ENCODE assay signal across 8 mouse cellular contexts in genomic region chr9:106421033-106421864, GRCm38 (mm10). TPM values are rescaled to one million over a fixed set of nuclear protein-coding genes. Genes with fewer than 3 reads are reported as not detected.
DNase-seq lines count a peak whose midpoint lies in the region; ATAC-seq and TF ChIP-seq lines count a peak whose summit lies in the region.

No protein-coding gene starts in this region.

- H3K4me2 ChIP-seq in lung, embryonic 14.5 days, result peak overlapping the region; percentile 51
- H3K4me2 ChIP-seq in forebrain, embryonic 14.5 days (ENCODE audit: low read length), result peak overlapping the region; percentile 26
- H3K4me2 ChIP-seq in limb, embryonic 13.5 days (replicated peaks), result peak overlapping the region; percentile 53
- peak overlapping the region; percentile 41 for H3K4me2 ChIP-seq in neural tube, embryonic 15.5 days

- H3K4me1 ChIP-seq in lung, embryonic 14.5 days (ENCODE audit: insufficient read depth), result peaks cover 15% of the 10 kb centered on the region
- H3K4me1 ChIP-seq in forebrain, embryonic 14.5 days (ENCODE audit: control insufficient read depth, insufficient read depth, low read length), result peaks cover 22% of the 10 kb centered on the region; the same call in 1 of the 2 replicates
- peaks cover 53% of the 10 kb centered on the region for H3K4me1 ChIP-seq in limb, embryonic 13.5 days
- H3K4me1 ChIP-seq in neural tube, embryonic 15.5 days, result peaks cover 36% of the 10 kb centered on the region

- DNase-seq in lung, embryonic 14.5 days, result no peak
- DNase-seq in lung, postnatal 36 days, result no peak
- DNase-seq in forebrain, embryonic 14.5 days (ENCODE audit: low spot score), result no peak
- no peak for DNase-seq in thymus, postnatal 4 days
- no peak for DNase-seq in cerebellum, postnatal 14 days
- no peak for DNase-seq in layer of hippocampus, adult 8-10 months (ENCODE audit: low spot score in 2 of 2)

- H3K27ac ChIP-seq in lung, embryonic 14.5 days (ENCODE audit: low read depth), result no peak overlapping the region
- H3K27ac ChIP-seq in forebrain, embryonic 14.5 days (ENCODE audit: low read depth, low read length), result no peak overlapping the region
- peak overlapping the region; percentile 70 for H3K27ac ChIP-seq in limb, embryonic 13.5 days
- no peak overlapping the region for H3K27ac ChIP-seq in neural tube, embryonic 15.5 days (replicated peaks)

- 9% methylated on average over 18 of the region's 18 CpGs for WGBS in lung, embryonic 14.5 days
- WGBS in forebrain, embryonic 14.5 days, result 11% methylated on average over 18 of the region's 18 CpGs
- 11% methylated on average over 18 of the region's 18 CpGs for WGBS in limb, embryonic 13.5 days
- 7% methylated on average over 18 of the region's 18 CpGs for WGBS in neural tube, embryonic 15.5 days

- ATAC-seq in lung, embryonic 14.5 days (ENCODE audit: insufficient read depth), result peak; percentile 29; the same call in 1 of the 2 replicates
- peak; percentile 38 for ATAC-seq in forebrain, embryonic 14.5 days
- ATAC-seq in limb, embryonic 13.5 days (ENCODE audit: low FRiP score, low read depth), result 0 out of 2 replicates have a peak, but pooled peaks have one; percentile 9
- peak; percentile 12; the same call in 1 of the 2 replicates for ATAC-seq in neural tube, embryonic 15.5 days (ENCODE audit: low FRiP score)

- H3K9ac ChIP-seq in lung, embryonic 14.5 days, result no peak overlapping the region
- 0 out of 2 replicates have a peak overlapping the region, but pooled peaks have one; percentile 3 for H3K9ac ChIP-seq in forebrain, embryonic 14.5 days (ENCODE audit: low read length)
- H3K9ac ChIP-seq in limb, embryonic 13.5 days, result peak overlapping the region; percentile 40; the same call in 1 of the 2 replicates
- no peak overlapping the region; the same call in 1 of the 2 replicates for H3K9ac ChIP-seq in neural tube, embryonic 15.5 days (replicated peaks)

- H3K36me3 ChIP-seq in lung, embryonic 14.5 days (ENCODE audit: insufficient read depth), result no peaks in the 10 kb centered on the region
- no peaks in the 10 kb centered on the region for H3K36me3 ChIP-seq in forebrain, embryonic 14.5 days (ENCODE audit: control insufficient read depth, insufficient read depth, low read length)
- H3K36me3 ChIP-seq in limb, embryonic 13.5 days, result no peaks in the 10 kb centered on the region
- H3K36me3 ChIP-seq in neural tube, embryonic 15.5 days, result no peaks in the 10 kb centered on the region

- no peaks in the 10 kb centered on the region for H3K27me3 ChIP-seq in lung, embryonic 14.5 days (ENCODE audit: insufficient read depth, low read length)
- H3K27me3 ChIP-seq in forebrain, embryonic 14.5 days (replicated peaks; ENCODE audit: control insufficient read depth, insufficient read depth, low read length), result no peaks in the 10 kb centered on the region
- H3K27me3 ChIP-seq in limb, embryonic 13.5 days, result no peaks in the 10 kb centered on the region
- no peaks in the 10 kb centered on the region; the same call in 1 of the 2 replicates for H3K27me3 ChIP-seq in neural tube, embryonic 15.5 days (replicated peaks)

- no peaks in the 10 kb centered on the region for H3K9me3 ChIP-seq in lung, embryonic 14.5 days (ENCODE audit: low read depth, low read length)
- H3K9me3 ChIP-seq in forebrain, embryonic 14.5 days (replicated peaks; ENCODE audit: control insufficient read depth, low read length), result no peaks in the 10 kb centered on the region
- H3K9me3 ChIP-seq in limb, embryonic 13.5 days, result no peaks in the 10 kb centered on the region
- H3K9me3 ChIP-seq in neural tube, embryonic 15.5 days (replicated peaks), result no peaks in the 10 kb centered on the region

- no peak for TF ChIP-seq CTCF in lung, embryonic 14.5 days (IDR thresholded peaks at IDR 0.05; ENCODE audit: low read depth)

- H3K4me3 ChIP-seq in lung, embryonic 14.5 days (ENCODE audit: low read depth, low read length), result no peak overlapping the region
- no peak overlapping the region for H3K4me3 ChIP-seq in forebrain, embryonic 14.5 days (ENCODE audit: low read depth, low read length)
- no peak overlapping the region for H3K4me3 ChIP-seq in limb, embryonic 13.5 days
- no peak overlapping the region for H3K4me3 ChIP-seq in neural tube, embryonic 15.5 days (replicated peaks)

RNA-seq across cellular contexts. Expression of gene Rpl29, which starts 8.0 kb away (rescaled TPM):
- polyA plus RNA-seq in lung, embryonic 14.5 days (2014; fragmentation: Nextera tagmentation; extraction: Ambion mirVana), result 1,268 and 1,276 TPM in 2 replicates
- polyA plus RNA-seq in forebrain, embryonic 14.5 days (2014; fragmentation: Nextera tagmentation; extraction: Ambion mirVana), result 718 and 924 TPM in 2 replicates
- 876 and 951 TPM in 2 replicates for polyA plus RNA-seq in limb, embryonic 13.5 days (2015; fragmentation: Nextera tagmentation; extraction: Ambion mirVana)
- polyA plus RNA-seq in neural tube, embryonic 15.5 days (2015; fragmentation: Nextera tagmentation; extraction: Ambion mirVana), result 656 and 712 TPM in 2 replicates
- total RNA-seq in layer of hippocampus, adult 8-10 months (2022), result 100 to 1,000 TPM; 250 to 295 (median 266) TPM

RNA-seq across cellular contexts. Expression of gene Acy1, which starts 16.9 kb away (rescaled TPM):
- polyA plus RNA-seq in lung, embryonic 14.5 days (2014; fragmentation: Nextera tagmentation; extraction: Ambion mirVana), result 33.2 and 34.9 TPM in 2 replicates
- polyA plus RNA-seq in forebrain, embryonic 14.5 days (2014; fragmentation: Nextera tagmentation; extraction: Ambion mirVana), result 29.4 and 36.8 TPM in 2 replicates
- 48.2 and 51.2 TPM in 2 replicates for polyA plus RNA-seq in limb, embryonic 13.5 days (2015; fragmentation: Nextera tagmentation; extraction: Ambion mirVana)
- polyA plus RNA-seq in neural tube, embryonic 15.5 days (2015; fragmentation: Nextera tagmentation; extraction: Ambion mirVana), result 20.5 and 24.9 TPM in 2 replicates
- 10 to 100 TPM; 14.0 to 21.3 (median 15.0) TPM for total RNA-seq in layer of hippocampus, adult 8-10 months (2022)

RNA-seq across cellular contexts. Expression of gene Abhd14b, which starts 26.0 kb away (rescaled TPM):
- 10.0 and 11.0 TPM in 2 replicates for polyA plus RNA-seq in lung, embryonic 14.5 days (2014; fragmentation: Nextera tagmentation; extraction: Ambion mirVana)
- polyA plus RNA-seq in forebrain, embryonic 14.5 days (2014; fragmentation: Nextera tagmentation; extraction: Ambion mirVana), result 5.5 and 5.9 TPM in 2 replicates
- polyA plus RNA-seq in limb, embryonic 13.5 days (2015; fragmentation: Nextera tagmentation; extraction: Ambion mirVana), result 20.1 and 20.5 TPM in 2 replicates
- 10.0 and 13.6 TPM in 2 replicates for polyA plus RNA-seq in neural tube, embryonic 15.5 days (2015; fragmentation: Nextera tagmentation; extraction: Ambion mirVana)
- total RNA-seq in layer of hippocampus, adult 8-10 months (2022), result 10 to 100 TPM; 14.7 to 17.7 (median 17.0) TPM

RNA-seq across cellular contexts. Expression of gene Abhd14a, which starts 26.2 kb away (rescaled TPM):
- 46.0 and 48.4 TPM in 2 replicates for polyA plus RNA-seq in lung, embryonic 14.5 days (2014; fragmentation: Nextera tagmentation; extraction: Ambion mirVana)
- polyA plus RNA-seq in forebrain, embryonic 14.5 days (2014; fragmentation: Nextera tagmentation; extraction: Ambion mirVana), result 51.9 and 60.2 TPM in 2 replicates
- polyA plus RNA-seq in limb, embryonic 13.5 days (2015; fragmentation: Nextera tagmentation; extraction: Ambion mirVana), result 73.3 and 75.5 TPM in 2 replicates
- 73.2 and 77.0 TPM in 2 replicates for polyA plus RNA-seq in neural tube, embryonic 15.5 days (2015; fragmentation: Nextera tagmentation; extraction: Ambion mirVana)
- total RNA-seq in layer of hippocampus, adult 8-10 months (2022), result 10 to 100 TPM; 35.6 to 44.4 (median 40.2) TPM

RNA-seq across cellular contexts. Expression of gene Pcbp4, which starts 31.8 kb away (rescaled TPM):
- 95.9 and 109 TPM in 2 replicates for polyA plus RNA-seq in lung, embryonic 14.5 days (2014; fragmentation: Nextera tagmentation; extraction: Ambion mirVana)
- 199 and 226 TPM in 2 replicates for polyA plus RNA-seq in forebrain, embryonic 14.5 days (2014; fragmentation: Nextera tagmentation; extraction: Ambion mirVana)
- polyA plus RNA-seq in limb, embryonic 13.5 days (2015; fragmentation: Nextera tagmentation; extraction: Ambion mirVana), result 129 and 137 TPM in 2 replicates
- polyA plus RNA-seq in neural tube, embryonic 15.5 days (2015; fragmentation: Nextera tagmentation; extraction: Ambion mirVana), result 185 and 222 TPM in 2 replicates
- total RNA-seq in layer of hippocampus, adult 8-10 months (2022), result 100 to 1,000 TPM; 186 to 215 (median 199) TPM

Comparison
In these comparisons a context has a peak if more than half of its experiments do, and no peak if none do; other contexts are left out.
1. H3K9ac ChIP-seq: peak in forebrain, embryonic 14.5 days (single experiment) and limb, embryonic 13.5 days (single experiment); none in lung, embryonic 14.5 days (single experiment) and neural tube, embryonic 15.5 days (single experiment).
2. Peak in every context shown above with its lines, with median percentiles within 50 percentile points of each other: ATAC-seq and H3K4me2 ChIP-seq.